Mouse (Mus musculus) midbrain, embryonic 11.5 days (tissue): Measurements from ENCODE around the gene H2bfm. TPM values are rescaled to one million over a fixed set of nuclear protein-coding genes. Genes with fewer than 3 reads are reported as not detected.
"Not testable (repeated sequence)": the region's sequence is repeated elsewhere in the genome, so short reads cannot be mapped to it uniquely, and the experiment has no call there.

Experiments used
- ATAC-seq: fragments of 200-750 bp; cut with Nextera tagmentation; 2 replicates; pipeline ENCODE4 v1.8.0; 2017; ENCODE audit warnings: moderate TSS enrichment, moderate library complexity; ENCODE audit not compliant: low FRiP score
- DNase-seq: peaks from one replicate; pipeline ENCODE4 v3.0.0; 2015; ENCODE audit warnings: low spot score; ENCODE audit errors: missing footprints
- H3K27ac ChIP-seq: fragments of 300-500 bp; sonication (generic); 2 replicates; pipeline ENCODE4 v1.5.1; 2014; ENCODE audit warnings: low read depth, low read length
- H3K27me3 ChIP-seq: fragments of 300-500 bp; sonication (generic); 2 replicates; pipeline ENCODE4 v1.6.1; 2014; ENCODE audit warnings: mild to moderate bottlenecking, low read length, moderate library complexity, mixed read lengths; ENCODE audit not compliant: control insufficient read depth, insufficient read depth
- H3K36me3 ChIP-seq: fragments of 300-500 bp; sonication (generic); 2 replicates; pipeline ENCODE4 v1.6.1; 2014; ENCODE audit warnings: mild to moderate bottlenecking, low read length, moderate library complexity, mixed read lengths; ENCODE audit not compliant: control insufficient read depth, insufficient read depth
- H3K4me1 ChIP-seq: fragments of 300-500 bp; sonication (generic); 2 replicates; pipeline ENCODE4 v1.6.1; 2014; ENCODE audit warnings: low read length; ENCODE audit not compliant: control insufficient read depth, insufficient read depth
- H3K4me2 ChIP-seq: fragments of 300-500 bp; sonication (generic); 2 replicates; pipeline ENCODE4 v1.6.1; 2014; ENCODE audit warnings: mild to moderate bottlenecking, moderate library complexity
- H3K4me3 ChIP-seq: fragments of 300-500 bp; sonication (generic); 2 replicates; pipeline ENCODE4 v1.5.1; 2014; ENCODE audit warnings: low read depth, low read length
- H3K9ac ChIP-seq: fragments of 300-500 bp; sonication (generic); 2 replicates; pipeline ENCODE4 v1.6.1; 2014; ENCODE audit warnings: low read length
- H3K9me3 ChIP-seq: fragments of 300-500 bp; sonication (generic); 2 replicates; pipeline ENCODE4 v1.6.1; 2016; ENCODE audit warnings: low read length; ENCODE audit not compliant: control insufficient read depth
- WGBS: fragments of 180-500 bp; shearing (Covaris S2); extraction: QIAGEN DNeasy Blood & Tissue Kit; methylation state at CpG from one replicate; pipeline ENCODE4 v1.1.7; 2014; 5-methylcytosine and 5-hydroxymethylcytosine counted together
- polyA plus RNA-seq: library from polyadenylated mRNA; unstranded; fragments of >200 nt; fragmentation: Nextera tagmentation; extraction: Ambion mirVana; gene quantifications from 2 replicates; pipeline ENCODE4 v1.2.1, GENCODE M21; 2014

Gene H2bfm
- not detected in 2 replicates for polyA plus RNA-seq

DNA sequence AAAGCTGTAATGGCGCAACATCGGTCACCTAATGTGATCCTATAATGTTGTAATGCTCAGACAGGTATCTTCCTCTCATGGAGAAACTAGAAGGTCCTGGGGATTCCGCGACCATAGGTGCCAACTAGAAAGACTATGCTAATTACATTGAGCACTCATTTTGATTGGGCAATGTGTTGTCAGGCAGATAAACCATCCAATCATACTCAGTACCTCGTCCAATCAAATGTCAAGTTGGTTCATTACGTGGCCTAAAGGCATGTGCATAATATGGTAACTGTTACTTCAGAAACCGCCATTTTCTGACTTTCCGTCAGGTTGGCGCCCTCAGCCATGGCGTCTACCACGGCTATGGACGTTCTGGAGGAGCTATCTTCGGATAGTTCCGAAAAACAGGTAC lies at the start of gene H2bfm:
Gene H2bfm (plus strand): TSS at position 295 of the 400 bp plus-strand sequence.
- H3K9me3 ChIP-seq = no peaks in the 10 kb centered on the region
- no peak within 1 kb of the TSS for H3K4me2 ChIP-seq
- no peak within 1 kb of the TSS for H3K27ac ChIP-seq
- WGBS = 92% methylated on average over 14 of the region's 14 CpGs
- H3K4me3 ChIP-seq = no peak within 1 kb of the TSS
- no peak within 1 kb of the TSS for H3K9ac ChIP-seq
- DNase-seq (no peak), ATAC-seq (no peak)
- no peaks in the 10 kb centered on the region for H3K4me1 ChIP-seq
- H3K27me3 ChIP-seq = no peaks in the 10 kb centered on the region
- H3K36me3 ChIP-seq = no peaks in the 10 kb centered on the region

DNA sequence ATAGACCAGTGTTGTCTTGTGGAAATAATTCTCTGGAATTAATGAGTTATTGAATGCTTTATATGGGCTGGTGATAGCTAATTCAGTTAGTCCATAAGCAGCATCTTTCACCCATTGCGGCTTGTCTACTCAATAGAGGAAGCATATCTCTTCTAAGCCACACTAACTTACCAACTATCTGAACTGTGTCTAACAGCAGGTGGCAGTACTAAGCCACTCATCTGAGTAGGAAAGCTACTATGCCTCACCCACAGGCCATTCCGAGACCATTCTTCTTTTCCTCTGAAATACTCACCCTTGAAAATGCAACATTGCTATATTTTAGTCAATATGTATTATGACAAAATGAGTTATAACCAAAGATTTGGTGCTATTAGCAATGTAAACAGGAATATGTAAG lies 31.4 kb upstream of the H2bfm start:
- Histone ChIP-seq H3K9me3 (no peaks in the 10 kb centered on the region), H3K27ac (no peak overlapping the region), H3K27me3 (no peaks in the 10 kb centered on the region), H3K4me3 (no peak overlapping the region), H3K9ac (no peak overlapping the region), H3K36me3 (no peaks in the 10 kb centered on the region), H3K4me1 (no peaks in the 10 kb centered on the region), H3K4me2 (no peak overlapping the region)
- DNase-seq (no peak), ATAC-seq (no peak)
- 72% methylated on average over 2 of the region's 2 CpGs for WGBS

DNA sequence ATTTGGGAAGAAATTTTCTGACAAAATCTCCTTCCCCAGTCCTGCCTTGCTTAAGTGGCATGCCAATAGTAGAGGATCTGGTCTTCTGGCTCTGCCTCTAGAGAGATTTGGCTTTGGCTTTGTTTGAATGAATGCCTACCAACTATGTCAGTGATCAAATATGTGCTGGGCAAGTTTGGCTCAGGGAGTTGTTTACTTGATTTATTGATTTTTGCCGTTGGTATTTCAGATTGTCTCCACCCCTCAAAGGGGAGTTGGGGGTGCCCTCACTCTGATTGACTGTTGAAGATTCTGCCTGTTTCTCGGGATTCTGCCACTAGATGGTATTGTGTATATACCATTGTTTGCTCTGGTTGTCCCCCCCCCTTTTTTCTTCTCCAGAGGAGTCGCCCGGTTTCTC lies 22.8 kb upstream of the H2bfm start:
- WGBS = 63% methylated on average over 4 of the region's 4 CpGs
- H3K4me3 ChIP-seq = no peak overlapping the region

DNA sequence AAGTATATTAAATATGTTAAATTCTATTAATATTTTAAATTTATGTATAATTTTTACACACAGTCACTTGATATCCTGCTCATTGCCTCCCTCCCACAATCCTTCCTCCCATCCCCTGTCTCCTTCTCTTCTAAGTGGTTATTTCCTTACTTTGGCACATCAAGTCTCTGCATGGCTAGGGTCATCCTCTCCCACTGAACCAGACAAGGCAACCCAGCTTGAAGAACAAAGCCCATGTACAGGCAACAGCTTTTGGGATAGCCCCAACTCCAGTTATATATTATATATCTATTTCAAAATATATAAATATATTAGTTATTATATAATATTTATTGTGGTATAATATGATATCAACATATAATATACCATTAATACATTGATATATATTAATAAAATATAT lies 1.3 kb upstream of the H2bfm start:
- DNase-seq (no peak), ATAC-seq (no peak)
- Histone ChIP-seq H3K4me1 (no peaks in the 10 kb centered on the region), H3K4me2 (no peak overlapping the region), H3K4me3 (no peak overlapping the region), H3K27ac (no peak overlapping the region), H3K36me3 (no peaks in the 10 kb centered on the region), H3K9me3 (no peaks in the 10 kb centered on the region), H3K9ac (no peak overlapping the region), H3K27me3 (no peaks in the 10 kb centered on the region)

More for the DNA sequence above, 22.8 kb upstream of the H2bfm start:
- H3K27me3 ChIP-seq = no peaks in the 10 kb centered on the region
- H3K36me3 ChIP-seq = no peaks in the 10 kb centered on the region
- H3K9ac ChIP-seq = no peak overlapping the region
- DNase-seq (no peak), ATAC-seq (no peak)
- H3K9me3 ChIP-seq = no peaks in the 10 kb centered on the region
- H3K4me1 ChIP-seq = no peaks in the 10 kb centered on the region
- H3K27ac ChIP-seq = no peak overlapping the region
- no peak overlapping the region for H3K4me2 ChIP-seq

DNA sequence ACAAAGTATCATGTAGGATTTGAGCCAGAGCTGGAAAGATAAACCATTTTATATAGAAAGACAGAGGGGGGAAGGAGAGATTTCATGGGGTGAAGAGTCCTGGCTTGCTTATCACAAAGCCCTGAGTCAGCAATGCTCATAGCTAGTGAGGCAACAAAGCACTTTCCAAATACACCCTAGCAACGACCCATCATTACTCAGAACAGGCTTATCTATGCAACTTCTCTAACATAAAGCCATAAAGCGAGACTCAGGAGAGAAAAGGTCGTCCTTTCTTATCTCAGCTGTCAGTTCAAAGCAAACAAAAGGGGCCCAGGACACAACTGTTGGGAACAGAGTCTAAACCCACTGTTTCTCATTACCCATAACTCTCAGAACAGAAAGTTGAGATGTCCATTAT lies 10.9 kb downstream of the H2bfm start:
- no peak for DNase-seq
- Histone ChIP-seq H3K4me1 (no peaks in the 10 kb centered on the region), H3K4me2 (no peak overlapping the region), H3K27ac (no peak overlapping the region), H3K27me3 (no peaks in the 10 kb centered on the region), H3K36me3 (no peaks in the 10 kb centered on the region), H3K4me3 (no peak overlapping the region), H3K9me3 (no peaks in the 10 kb centered on the region), H3K9ac (no peak overlapping the region)
- no peak for ATAC-seq
- 47% methylated on average over 3 of the region's 3 CpGs for WGBS

DNA sequence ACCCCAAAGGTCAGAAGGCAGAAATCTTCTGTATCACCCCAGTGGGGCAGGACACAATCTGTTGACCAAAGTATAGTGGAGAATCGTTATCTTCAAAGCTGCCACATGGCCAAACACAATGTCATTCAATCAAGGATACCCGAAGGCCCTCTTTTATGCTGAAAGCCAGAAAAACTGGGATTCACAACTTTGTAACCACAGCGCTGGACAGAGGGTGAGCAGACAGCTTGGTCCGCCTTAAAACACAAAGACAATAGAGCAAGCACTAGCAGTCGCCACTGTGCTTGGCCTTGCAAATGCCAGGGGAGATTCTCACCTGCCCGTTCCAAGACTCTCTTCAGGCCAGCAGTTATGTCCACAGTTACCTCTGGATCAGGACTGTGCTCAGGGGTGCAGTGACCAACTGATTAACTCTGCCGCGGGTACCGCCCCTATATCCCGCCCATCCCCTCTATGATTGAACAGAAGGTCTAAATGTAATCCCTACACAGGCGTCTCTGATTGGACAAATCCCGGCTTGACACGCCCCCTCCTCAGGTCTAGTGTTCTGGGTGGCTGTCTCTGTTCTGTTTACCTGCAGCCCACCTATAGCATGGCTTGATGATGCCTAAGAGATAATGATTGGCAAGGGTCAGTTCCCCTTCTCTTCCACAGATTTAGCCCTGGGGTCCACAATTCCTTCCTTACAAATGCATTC lies 30.6 kb downstream of the H2bfm start:
- H3K4me1 ChIP-seq, H3K27me3 ChIP-seq, H3K9ac ChIP-seq, H3K9me3 ChIP-seq, H3K36me3 ChIP-seq, H3K27ac ChIP-seq: not testable (repeated sequence)
- peak; percentile 100 for ATAC-seq
- Histone ChIP-seq H3K4me3 (peak overlapping the region; percentile 23; the same call in 1 of the 2 replicates), H3K4me2 (peak overlapping the region; percentile 36)
- DNase-seq = peak; percentile 87
- WGBS = 24% methylated on average over 13 of the region's 13 CpGs

DNA sequence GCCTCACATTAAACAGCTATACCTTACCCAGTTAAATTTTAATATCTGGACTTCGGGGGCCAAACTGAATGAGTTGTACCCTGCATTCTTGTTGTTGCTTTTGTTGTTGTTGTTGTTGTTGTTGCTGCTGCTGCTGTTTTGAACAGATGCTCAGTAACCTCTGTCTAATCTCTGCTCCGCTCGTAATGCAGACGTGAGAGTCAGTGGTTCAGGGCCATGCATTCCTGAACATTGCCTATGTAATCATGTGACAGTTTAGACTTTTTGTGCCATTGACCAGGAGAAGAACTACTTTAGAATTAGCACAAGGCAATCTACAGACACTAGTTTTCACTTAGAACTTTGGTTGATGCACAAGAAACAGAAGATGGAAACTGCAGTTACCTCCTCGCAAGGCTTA lies 31.2 kb downstream of the H2bfm start:
- not testable (repeated sequence) for H3K27ac ChIP-seq, H3K4me1 ChIP-seq, H3K9me3 ChIP-seq, H3K9ac ChIP-seq, H3K27me3 ChIP-seq, H3K36me3 ChIP-seq, H3K4me3 ChIP-seq, DNase-seq
- peak; percentile 49 for ATAC-seq
- peak overlapping the region; percentile 36 for H3K4me2 ChIP-seq
- WGBS = 56% methylated on average over 5 of the region's 5 CpGs

DNA sequence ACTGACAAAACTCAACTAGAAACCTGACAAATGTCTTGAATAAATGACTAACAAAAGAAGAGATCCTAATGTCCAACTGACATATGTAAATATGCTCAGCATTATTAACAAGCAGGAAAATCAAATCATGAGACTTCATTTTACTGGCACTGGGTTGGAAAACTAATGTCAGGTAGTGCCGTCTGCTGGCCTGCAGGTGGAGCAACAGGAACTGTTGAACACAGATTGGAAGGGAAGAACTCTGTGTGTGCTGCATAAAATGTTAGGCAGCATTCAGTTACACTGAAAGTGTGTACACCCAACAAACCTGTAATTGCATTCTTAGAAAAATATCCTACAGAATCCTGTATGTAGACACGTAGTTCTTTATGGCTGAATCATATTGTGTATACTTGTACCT lies 32.6 kb downstream of the H2bfm start:
- H3K27me3 ChIP-seq = no peaks in the 10 kb centered on the region
- WGBS = 25% methylated on average over 2 of the region's 2 CpGs
- DNase-seq = no peak

DNA sequence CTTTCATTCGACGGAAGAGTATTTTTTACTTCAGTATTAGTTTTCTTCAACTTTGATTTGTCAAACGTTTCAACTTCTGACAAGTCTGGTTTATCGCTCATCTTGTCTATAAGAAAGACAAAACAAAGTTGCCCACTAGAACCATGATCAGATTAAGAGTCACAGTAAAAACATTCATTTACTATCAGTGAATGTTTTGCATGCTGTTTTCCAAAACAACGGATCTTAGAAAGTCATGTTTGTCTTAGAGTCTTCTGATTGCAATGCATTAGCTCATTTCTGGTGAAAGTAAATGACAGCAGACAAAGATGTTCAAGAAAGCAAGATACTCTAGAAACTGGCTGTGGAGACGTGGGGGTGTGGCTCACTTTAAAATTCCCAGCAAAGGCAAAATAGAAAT lies 48.3 kb downstream of the H2bfm start, which contains the start of gene Tmsb15b2:
Gene Tmsb15b2 (minus strand): TSS at position 101 of the 400 bp plus-strand sequence.
- WGBS = 83% methylated on average over 6 of the region's 6 CpGs

More for the DNA sequence above, 32.6 kb downstream of the H2bfm start:
- H3K27ac ChIP-seq = no peak overlapping the region
- no peak overlapping the region for H3K9ac ChIP-seq
- no peak overlapping the region for H3K4me3 ChIP-seq
- H3K4me2 ChIP-seq = no peak overlapping the region
- ATAC-seq = no peak
- no peaks in the 10 kb centered on the region for H3K4me1 ChIP-seq
- no peaks in the 10 kb centered on the region for H3K36me3 ChIP-seq
- no peaks in the 10 kb centered on the region for H3K9me3 ChIP-seq

More for the DNA sequence above, 48.3 kb downstream of the H2bfm start, which contains the start of gene Tmsb15b2:
- DNase-seq, H3K36me3 ChIP-seq, ATAC-seq, H3K27ac ChIP-seq, H3K9me3 ChIP-seq, H3K27me3 ChIP-seq, H3K4me1 ChIP-seq: not testable (repeated sequence)
- H3K4me2 ChIP-seq = peak within 1 kb of the TSS; percentile 48
- peak within 1 kb of the TSS; percentile 48; the same call in 1 of the 2 replicates for H3K9ac ChIP-seq
- H3K4me3 ChIP-seq = peak within 1 kb of the TSS; percentile 31
